Mouse (Mus musculus): ENCODE data around the gene Rilpl1. TPM values are rescaled to one million over a fixed set of nuclear protein-coding genes. Genes with fewer than 3 reads are reported as not detected.
A peak's percentile ranks its signal among the peaks of the same experiment; 100 is the strongest.
"Not testable (repeated sequence)": the region's sequence is repeated elsewhere in the genome, so short reads cannot be mapped to it uniquely, and the experiment has no call there.

Gene Rilpl1
- polyA plus RNA-seq, 1 experiment from 2014 or later, result 16.4 TPM

- H3K9me3 ChIP-seq (ENCODE audit: control insufficient read depth, low read length); H3K27me3 ChIP-seq (ENCODE audit: control insufficient read depth, insufficient read depth, low read length); ATAC-seq (ENCODE audit: low FRiP score); H3K27ac ChIP-seq (ENCODE audit: low read depth, low read length); H3K36me3 ChIP-seq (ENCODE audit: control insufficient read depth, insufficient read depth, low read length); H3K4me1 ChIP-seq (replicated peaks; ENCODE audit: control insufficient read depth, insufficient read depth, low read length): not testable (repeated sequence)
- peak; percentile 19 for DNase-seq (ENCODE audit: low spot score)
- Histone ChIP-seq H3K9ac (ENCODE audit: low read depth, low read length) (peak overlapping the region; percentile 44; the same call in 1 of the 2 replicates), H3K4me2 (replicated peaks; ENCODE audit: low read depth, low read length) (peak overlapping the region; percentile 66), H3K4me3 (ENCODE audit: low read depth, low read length) (peak overlapping the region; percentile 78)
- 37% methylated on average over 5 of the region's 5 CpGs for WGBS
Observed at GRCm38 (mm10) chr5:124551349-124552093, 20.3 kb upstream of the Rilpl1 start.

- H3K36me3 ChIP-seq (ENCODE audit: control insufficient read depth, insufficient read depth, low read length); ATAC-seq (ENCODE audit: low FRiP score); H3K4me2 ChIP-seq (replicated peaks; ENCODE audit: low read depth, low read length); H3K27ac ChIP-seq (ENCODE audit: low read depth, low read length); H3K4me3 ChIP-seq (ENCODE audit: low read depth, low read length); H3K9ac ChIP-seq (ENCODE audit: low read depth, low read length); H3K4me1 ChIP-seq (replicated peaks; ENCODE audit: control insufficient read depth, insufficient read depth, low read length); H3K9me3 ChIP-seq (ENCODE audit: control insufficient read depth, low read length); DNase-seq (ENCODE audit: low spot score); H3K27me3 ChIP-seq (ENCODE audit: control insufficient read depth, insufficient read depth, low read length): not testable (repeated sequence)
- WGBS, result 93% methylated on average over 4 of the region's 4 CpGs
Observed at GRCm38 (mm10) chr5:124550737-124551136, 19.5 kb upstream of the Rilpl1 start.

GRCm38 (mm10) chr5:124541602-124541973, 10.4 kb upstream of the Rilpl1 start:
- peak overlapping the region; percentile 63 for H3K4me3 ChIP-seq (ENCODE audit: low read depth, low read length)
- H3K9ac ChIP-seq (ENCODE audit: low read depth, low read length), result peak overlapping the region; percentile 89
- WGBS, result 17% methylated on average over 8 of the region's 8 CpGs
- ATAC-seq (ENCODE audit: low FRiP score), result no peak
- DNase-seq (ENCODE audit: low spot score), result no peak
- H3K36me3 ChIP-seq (ENCODE audit: control insufficient read depth, insufficient read depth, low read length), result peaks cover 7% of the 10 kb centered on the region
- peak overlapping the region; percentile 65 for H3K4me2 ChIP-seq (replicated peaks; ENCODE audit: low read depth, low read length)
- no peaks in the 10 kb centered on the region for H3K9me3 ChIP-seq (ENCODE audit: control insufficient read depth, low read length)
- H3K4me1 ChIP-seq (replicated peaks; ENCODE audit: control insufficient read depth, insufficient read depth, low read length), result no peaks in the 10 kb centered on the region; the same call in 1 of the 2 replicates
- no peaks in the 10 kb centered on the region for H3K27me3 ChIP-seq (ENCODE audit: control insufficient read depth, insufficient read depth, low read length)
- no peak overlapping the region for H3K27ac ChIP-seq (ENCODE audit: low read depth, low read length)

- ATAC-seq (ENCODE audit: low FRiP score) (peak; percentile 80), DNase-seq (ENCODE audit: low spot score) (peak; percentile 66)
- Histone ChIP-seq H3K9ac (ENCODE audit: low read depth, low read length) (peak overlapping the region; percentile 89), H3K4me1 (replicated peaks; ENCODE audit: control insufficient read depth, insufficient read depth, low read length) (no peaks in the 10 kb centered on the region; the same call in 1 of the 2 replicates), H3K4me2 (replicated peaks; ENCODE audit: low read depth, low read length) (peak overlapping the region; percentile 65), H3K27me3 (ENCODE audit: control insufficient read depth, insufficient read depth, low read length) (no peaks in the 10 kb centered on the region), H3K27ac (ENCODE audit: low read depth, low read length) (peak overlapping the region; percentile 6), H3K4me3 (ENCODE audit: low read depth, low read length) (peak overlapping the region; percentile 63), H3K36me3 (ENCODE audit: control insufficient read depth, insufficient read depth, low read length) (peaks cover 2% of the 10 kb centered on the region), H3K9me3 (ENCODE audit: control insufficient read depth, low read length) (no peaks in the 10 kb centered on the region)
- under 1% methylated on average over 65 of the region's 89 CpGs for WGBS
Observed at GRCm38 (mm10) chr5:124540905-124541601, 9.9 kb upstream of the Rilpl1 start.

- H3K4me2 ChIP-seq (replicated peaks; ENCODE audit: low read depth, low read length), result peak within 1 kb of the TSS; percentile 65
- H3K27ac ChIP-seq (ENCODE audit: low read depth, low read length), result peak within 1 kb of the TSS; percentile 6
- DNase-seq (ENCODE audit: low spot score) (peak; percentile 97), ATAC-seq (ENCODE audit: low FRiP score) (peak; percentile 93)
- WGBS, result 1% methylated on average over 26 of the region's 35 CpGs
- peak within 1 kb of the TSS; percentile 63 for H3K4me3 ChIP-seq (ENCODE audit: low read depth, low read length)
- H3K4me1 ChIP-seq (replicated peaks; ENCODE audit: control insufficient read depth, insufficient read depth, low read length), result no peaks in the 10 kb centered on the region; the same call in 1 of the 2 replicates
- peak within 1 kb of the TSS; percentile 89 for H3K9ac ChIP-seq (ENCODE audit: low read depth, low read length)
- H3K27me3 ChIP-seq (ENCODE audit: control insufficient read depth, insufficient read depth, low read length), result no peaks in the 10 kb centered on the region
- no peaks in the 10 kb centered on the region for H3K9me3 ChIP-seq (ENCODE audit: control insufficient read depth, low read length)
- H3K36me3 ChIP-seq (ENCODE audit: control insufficient read depth, insufficient read depth, low read length), result 0 out of 2 replicates have a peak, but pooled peaks cover 2% of the 10 kb centered on the region
Observed at GRCm38 (mm10) chr5:124540383-124540786, 9.2 kb upstream of the Rilpl1 start, which contains the start of gene Tmed2. TSS of gene Tmed2 (plus strand) at chr5:124540695.

GRCm38 (mm10) chr5:124539905-124540304, 8.7 kb upstream of the Rilpl1 start:
- H3K9ac ChIP-seq (ENCODE audit: low read depth, low read length), result no peak overlapping the region
- no peaks in the 10 kb centered on the region for H3K9me3 ChIP-seq (ENCODE audit: control insufficient read depth, low read length)
- no peaks in the 10 kb centered on the region; the same call in 1 of the 2 replicates for H3K4me1 ChIP-seq (replicated peaks; ENCODE audit: control insufficient read depth, insufficient read depth, low read length)
- H3K4me2 ChIP-seq (replicated peaks; ENCODE audit: low read depth, low read length), result no peak overlapping the region
- DNase-seq (ENCODE audit: low spot score), result no peak
- ATAC-seq (ENCODE audit: low FRiP score), result no peak; the same call in 1 of the 2 replicates
- H3K36me3 ChIP-seq (ENCODE audit: control insufficient read depth, insufficient read depth, low read length), result 0 out of 2 replicates have a peak, but pooled peaks cover 2% of the 10 kb centered on the region
- 77% methylated on average over 4 of the region's 4 CpGs for WGBS
- H3K4me3 ChIP-seq (ENCODE audit: low read depth, low read length), result peak overlapping the region; percentile 63
- no peak overlapping the region for H3K27ac ChIP-seq (ENCODE audit: low read depth, low read length)
- H3K27me3 ChIP-seq (ENCODE audit: control insufficient read depth, insufficient read depth, low read length), result no peaks in the 10 kb centered on the region

- Histone ChIP-seq H3K27me3 (ENCODE audit: control insufficient read depth, insufficient read depth, low read length) (no peaks in the 10 kb centered on the region), H3K4me1 (replicated peaks; ENCODE audit: control insufficient read depth, insufficient read depth, low read length) (no peaks in the 10 kb centered on the region; the same call in 1 of the 2 replicates), H3K36me3 (ENCODE audit: control insufficient read depth, insufficient read depth, low read length) (no peaks in the 10 kb centered on the region), H3K27ac (ENCODE audit: low read depth, low read length) (no peak overlapping the region), H3K4me2 (replicated peaks; ENCODE audit: low read depth, low read length) (no peak overlapping the region), H3K4me3 (ENCODE audit: low read depth, low read length) (no peak overlapping the region), H3K9me3 (ENCODE audit: control insufficient read depth, low read length) (no peaks in the 10 kb centered on the region), H3K9ac (ENCODE audit: low read depth, low read length) (no peak overlapping the region)
- ATAC-seq (ENCODE audit: low FRiP score), result no peak
- DNase-seq (ENCODE audit: low spot score), result peak; percentile 44
- WGBS, result 78% methylated on average over 15 of the region's 16 CpGs
Observed at GRCm38 (mm10) chr5:124538813-124539792, 7.9 kb upstream of the Rilpl1 start.

GRCm38 (mm10) chr5:124536776-124537175, 5.6 kb upstream of the Rilpl1 start:
- no peak overlapping the region for H3K27ac ChIP-seq (ENCODE audit: low read depth, low read length)
- no peaks in the 10 kb centered on the region for H3K27me3 ChIP-seq (ENCODE audit: control insufficient read depth, insufficient read depth, low read length)
- ATAC-seq (ENCODE audit: low FRiP score) (no peak), DNase-seq (ENCODE audit: low spot score) (peak; percentile 41)
- peak overlapping the region; percentile 15; the same call in 1 of the 2 replicates for H3K9ac ChIP-seq (ENCODE audit: low read depth, low read length)
- H3K9me3 ChIP-seq (ENCODE audit: control insufficient read depth, low read length), result no peaks in the 10 kb centered on the region
- H3K4me3 ChIP-seq (ENCODE audit: low read depth, low read length), result peak overlapping the region; percentile 6; the same call in 1 of the 2 replicates
- WGBS, result 5% methylated on average over 17 of the region's 17 CpGs
- H3K4me2 ChIP-seq (replicated peaks; ENCODE audit: low read depth, low read length), result peak overlapping the region; percentile 23
- H3K4me1 ChIP-seq (replicated peaks; ENCODE audit: control insufficient read depth, insufficient read depth, low read length), result peaks cover 1% of the 10 kb centered on the region
- no peaks in the 10 kb centered on the region for H3K36me3 ChIP-seq (ENCODE audit: control insufficient read depth, insufficient read depth, low read length)
